Mouse (Mus musculus): ENCODE results near the gene Pde3a.

DNA sequence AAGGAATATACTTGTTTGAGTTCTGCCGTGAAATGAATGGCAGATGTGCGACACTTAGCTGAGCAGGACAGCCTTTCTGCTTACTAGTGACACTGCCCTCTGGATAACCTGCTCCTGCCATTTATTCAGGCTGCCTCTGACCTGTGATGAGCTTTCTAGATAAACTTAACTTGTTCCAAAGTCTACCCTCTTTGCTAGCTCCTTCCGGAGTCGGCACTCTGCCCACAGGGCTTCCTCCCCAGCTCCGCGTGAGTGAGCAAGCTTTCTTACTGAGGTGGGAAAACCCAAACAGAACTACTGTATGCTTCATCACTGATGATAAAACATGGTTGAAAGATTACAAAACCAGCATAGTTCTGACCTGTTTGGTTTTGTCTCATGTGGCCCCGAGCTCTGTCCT is 294.3 kb downstream of the Pde3a start:
- TF ChIP-seq POLR2A (IDR thresholded peaks at IDR 0.05; ENCODE audit: low read depth, low read length) = no peak
- no peak for TF ChIP-seq CTCF (IDR thresholded peaks at IDR 0.05; ENCODE audit: borderline replicate concordance, insufficient read depth, low read length)

Measured in embryonic fibroblast, embryonic 13.5 days (primary cell).